Mouse (Mus musculus): ENCODE measurements at regions not wholly inside any gene's neighbourhood (a gene's known extent, or its start where the extent isn't known, plus 50 kb on each side); places are given as distances from the start of the nearest gene placed in this dataset.

- DNase-seq (ENCODE audit: low spot score in 2 of 2): no peak
Measured at GRCm38 (mm10) chr9:51518376-51518775, 189.7 kb upstream of the 1810046K07Rik start.

- no peak for DNase-seq (ENCODE audit: low spot score in 2 of 2)
Measured at GRCm38 (mm10) chr9:51523471-51523870, 194.8 kb upstream of the 1810046K07Rik start.

DNA sequence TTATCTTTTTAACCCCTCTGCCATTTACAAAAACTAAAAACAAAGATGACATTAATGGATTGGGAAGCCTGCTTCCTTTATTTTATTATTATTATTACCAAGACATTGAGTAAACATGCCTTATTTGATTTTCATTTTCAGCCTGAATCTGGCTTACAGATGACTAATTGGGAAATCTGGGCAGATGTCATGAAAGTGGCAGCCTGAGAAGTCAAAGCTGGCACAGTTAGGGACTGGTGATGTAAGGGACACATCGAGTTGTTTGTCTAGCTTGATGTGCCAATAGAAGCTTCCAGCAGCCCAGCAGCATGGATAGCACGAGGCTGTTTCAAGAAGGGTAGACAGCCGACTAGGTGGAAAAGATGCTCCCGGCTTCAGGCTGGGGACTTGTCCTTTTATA is 197.2 kb upstream of the 1810046K07Rik start:
- DNase-seq (ENCODE audit: low spot score in 2 of 2): no peak

GRCm38 (mm10) chr9:51538894-51539293 is 210.2 kb upstream of the 1810046K07Rik start:
- no peak for DNase-seq (ENCODE audit: low spot score in 2 of 2)

GRCm38 (mm10) chr9:51541940-51542339 is 213.2 kb upstream of the 1810046K07Rik start:
- no peak for DNase-seq (ENCODE audit: low spot score in 2 of 2)

DNA sequence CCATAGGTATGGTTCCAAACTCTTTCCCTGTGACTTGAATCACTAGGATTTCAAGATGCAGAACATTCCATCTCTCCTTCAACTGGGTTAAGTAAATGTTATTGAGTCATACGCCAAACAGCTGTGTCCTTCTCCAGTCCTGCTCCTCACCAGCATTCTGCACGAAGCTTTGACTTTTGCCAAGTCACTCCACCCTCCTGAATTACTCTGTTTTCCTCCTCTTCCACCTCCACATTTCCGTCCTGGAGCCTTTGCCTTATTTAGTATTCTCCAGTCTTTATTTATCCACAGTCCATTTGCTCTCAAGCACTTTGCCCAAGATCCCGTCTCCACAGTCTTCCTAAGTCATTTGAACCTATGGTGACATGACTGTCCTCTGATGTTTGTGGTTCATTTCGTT is 193.1 kb upstream of the Arhgap20 start:
- no peak for DNase-seq (ENCODE audit: low spot score in 2 of 2)

- no peak for DNase-seq (ENCODE audit: low spot score in 2 of 2)
Measured at GRCm38 (mm10) chr9:51581601-51582000, 183.5 kb upstream of the Arhgap20 start.

DNA sequence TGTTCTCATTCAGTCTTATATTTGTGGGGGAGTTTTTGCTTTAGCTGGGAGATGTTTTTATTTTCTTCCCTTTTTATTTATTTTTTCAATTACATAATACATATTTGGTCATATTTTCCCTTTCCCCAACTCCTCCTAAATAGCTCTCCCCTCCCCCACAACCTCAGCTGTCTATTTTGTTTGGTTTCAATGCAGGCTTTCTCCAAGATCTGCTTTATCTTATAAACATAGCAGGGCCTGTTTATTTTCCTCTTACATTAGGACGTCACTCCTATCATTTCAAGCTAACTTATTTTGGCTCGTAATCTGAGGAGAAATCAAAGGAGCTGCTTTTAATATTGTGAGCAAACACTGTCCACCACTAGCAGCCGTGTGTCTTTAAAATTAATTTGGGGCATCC is 171.4 kb upstream of the Arhgap20 start:
- DNase-seq (ENCODE audit: low spot score in 2 of 2): no peak

- no peak for DNase-seq (ENCODE audit: low spot score in 2 of 2)
Measured at GRCm38 (mm10) chr9:51598706-51599105, 166.4 kb upstream of the Arhgap20 start.

DNA sequence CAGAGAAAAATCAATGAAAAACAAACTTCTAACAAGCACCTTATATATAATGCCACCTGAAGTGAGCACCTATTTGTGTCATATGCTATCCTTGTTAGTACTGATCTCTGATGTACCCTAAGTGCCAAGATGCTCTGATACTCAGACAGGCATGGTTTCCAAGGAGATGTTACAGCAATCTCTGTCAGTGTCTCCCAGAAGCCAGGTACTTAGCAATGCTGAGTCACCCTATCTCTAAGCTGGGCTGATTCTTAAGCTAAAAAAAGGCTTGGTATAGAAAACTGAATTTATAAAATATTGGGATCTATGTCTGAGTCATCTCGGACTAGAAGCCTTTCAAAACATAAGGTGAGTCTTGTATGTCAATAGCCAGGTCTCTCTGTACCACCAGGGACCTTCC is 157.0 kb upstream of the Arhgap20 start:
- DNase-seq (ENCODE audit: low spot score in 2 of 2): no peak

- no peak for DNase-seq (ENCODE audit: low spot score in 2 of 2)
Measured at GRCm38 (mm10) chr9:51608697-51609456, 156.3 kb upstream of the Arhgap20 start.

DNA sequence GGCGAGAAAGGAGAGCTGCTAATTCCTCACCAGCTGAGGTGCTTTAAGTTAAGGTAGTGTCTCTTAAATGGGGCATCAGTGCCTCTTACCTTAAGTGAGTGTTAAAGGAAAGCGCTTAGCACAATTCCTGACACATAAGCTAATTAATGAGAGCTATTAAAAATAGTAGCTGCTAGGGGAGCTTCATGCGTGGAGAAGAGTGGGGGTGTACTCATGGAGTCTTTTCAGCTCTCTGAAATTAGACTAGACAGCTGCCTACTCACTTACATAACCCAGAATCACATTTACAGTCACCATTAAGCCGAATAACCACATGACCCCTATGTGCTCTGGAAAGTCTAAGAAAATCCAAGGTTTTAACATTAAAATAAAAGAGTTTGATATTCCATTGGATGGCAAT is 139.0 kb upstream of the Arhgap20 start:
- DNase-seq (ENCODE audit: low spot score in 2 of 2): no peak

GRCm38 (mm10) chr9:51636097-51636496 is 129.0 kb upstream of the Arhgap20 start:
- DNase-seq (ENCODE audit: low spot score in 2 of 2): no peak

GRCm38 (mm10) chr9:51636559-51637127 is 128.5 kb upstream of the Arhgap20 start:
- DNase-seq (ENCODE audit: low spot score in 2 of 2): no peak

GRCm38 (mm10) chr9:51637131-51637920 is 127.8 kb upstream of the Arhgap20 start:
- DNase-seq (ENCODE audit: low spot score in 2 of 2): no peak

DNA sequence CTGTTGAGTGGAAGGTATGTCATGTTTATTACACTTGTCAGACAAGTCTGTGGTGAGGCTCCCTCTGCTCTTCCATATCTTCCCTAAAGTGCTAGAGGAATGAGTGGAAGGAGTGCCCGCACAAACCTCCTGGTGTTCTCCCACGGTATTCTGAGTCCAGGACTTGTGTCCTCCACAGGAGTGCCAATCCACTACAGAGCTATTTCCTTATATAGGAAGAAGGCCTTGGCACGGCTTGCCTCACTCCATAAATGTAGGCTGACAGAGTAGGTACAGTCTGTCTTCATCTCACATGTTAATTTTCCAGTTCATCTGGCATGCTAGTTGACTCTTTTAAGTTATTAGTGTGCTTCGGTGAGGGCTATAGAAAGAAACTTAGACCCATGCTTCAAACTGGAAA is 123.4 kb upstream of the Arhgap20 start:
- DNase-seq (ENCODE audit: low spot score in 2 of 2): peak in 1 of 2 experiments; percentile 26

GRCm38 (mm10) chr9:51645426-51645825 is 119.7 kb upstream of the Arhgap20 start:
- no peak for DNase-seq (ENCODE audit: low spot score in 2 of 2)

GRCm38 (mm10) chr9:51653376-51654292 is 111.5 kb upstream of the Arhgap20 start:
- no peak for DNase-seq (ENCODE audit: low spot score in 2 of 2)

DNA sequence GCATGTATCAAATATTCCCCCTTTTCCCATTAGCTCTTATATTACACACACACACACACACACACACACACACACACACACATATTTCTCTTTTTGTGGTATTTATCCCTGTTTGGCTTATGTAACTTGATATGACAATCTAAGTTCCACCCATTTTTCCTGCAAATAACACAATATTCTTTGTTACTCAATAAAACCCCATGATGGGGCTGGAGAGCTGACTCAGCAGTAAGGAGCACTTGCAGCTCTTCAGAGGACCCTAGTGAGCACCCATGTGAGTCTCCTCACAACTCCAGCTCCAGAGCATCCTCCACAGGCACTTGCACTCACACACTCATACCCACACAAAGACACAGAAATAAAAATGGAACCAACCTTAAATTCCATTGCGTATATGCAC is 110.5 kb upstream of the Arhgap20 start:
- no peak for DNase-seq (ENCODE audit: low spot score in 2 of 2)

DNA sequence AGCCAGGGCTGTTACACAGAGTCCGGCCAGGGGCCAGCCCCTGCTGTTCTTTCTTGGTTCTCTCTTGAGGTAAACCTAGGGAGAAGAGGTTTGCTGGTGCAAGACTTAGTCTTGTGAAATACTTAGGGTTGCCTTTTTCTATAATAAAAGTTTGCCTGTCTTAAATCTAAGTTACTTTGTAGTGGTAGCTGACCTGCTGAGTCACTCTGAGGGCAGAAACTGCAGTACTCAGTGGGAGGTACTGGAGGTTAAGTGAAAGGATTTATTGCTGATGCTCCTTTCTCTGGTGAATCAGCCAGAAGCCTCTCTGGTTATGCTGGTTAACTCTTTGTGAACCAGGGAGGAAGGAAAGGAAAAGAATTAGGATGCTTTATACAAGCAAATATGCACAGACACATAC is 107.3 kb upstream of the Arhgap20 start:
- no peak for DNase-seq (ENCODE audit: low spot score in 2 of 2)
